Mouse (Mus musculus) liver, embryonic 14.5 days (tissue): ENCODE measurements around the gene Lrrc4c.

Experiments
- CTCF ChIP-seq: IDR thresholded peaks from 2 replicates; pipeline ENCODE4 v1.5.1; 2016; ENCODE audit warnings: antibody characterized with exemption, low read depth, control low read depth
- EP300 ChIP-seq: IDR thresholded peaks from 2 replicates; pipeline ENCODE4 v1.6.1; 2016; ENCODE audit warnings: antibody characterized with exemption, low read depth

DNA sequence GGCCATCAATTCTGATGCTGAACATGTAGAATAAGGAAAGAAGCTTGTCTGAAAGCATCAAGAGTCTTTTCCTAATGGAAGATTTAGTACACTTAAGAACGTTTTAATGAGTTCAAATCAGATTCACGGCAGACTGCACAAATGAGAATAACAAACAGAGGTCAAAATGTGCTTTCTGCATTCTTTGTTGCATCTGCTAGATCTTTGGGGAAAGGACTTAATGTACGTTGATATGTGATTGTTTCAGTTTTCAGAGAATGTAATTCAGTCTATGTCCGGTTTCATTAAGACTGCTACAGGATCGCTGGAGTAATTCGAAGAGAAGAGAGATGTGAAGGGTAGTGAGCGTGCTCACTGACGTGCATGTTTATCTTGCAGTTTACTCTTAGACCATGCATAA, 259.7 kb downstream of the Lrrc4c start:
- no peak for TF ChIP-seq CTCF
- no peak for TF ChIP-seq EP300
